Comparison of ENCODE assay signal across 7 mouse cellular contexts in genomic region chr11:120821076-120821922, GRCm38 (mm10). TPM values are rescaled to one million over a fixed set of nuclear protein-coding genes. Genes with fewer than 3 reads are reported as not detected.
DNase-seq lines count a peak whose midpoint lies in the region; ATAC-seq and TF ChIP-seq lines count a peak whose summit lies in the region.

No protein-coding gene starts in this region.

- peak; percentile 28 for DNase-seq in MEL (ENCODE audit: low read depth, low spot score)
- peak; percentile 29 for DNase-seq in heart, postnatal 0 days (ENCODE audit: low spot score)
- DNase-seq in liver, postnatal 0 days = peak; percentile 51
- DNase-seq in spleen, postnatal 14 days (ENCODE audit: low spot score in 2 of 2) = no peak

- peaks cover 75% of the 10 kb centered on the region for H3K4me1 ChIP-seq in E14TG2a.4 (replicated peaks; ENCODE audit: low read depth, low read length)
- peaks cover 0 to 20% of the 10 kb centered on the region in 2 experiments; a peak in 3 of 4 replicates for H3K4me1 ChIP-seq in MEL (ENCODE audit: control insufficient read depth in 1 of 2, insufficient read depth in 2 of 2, low read length in 2 of 2)
- peaks cover 38% of the 10 kb centered on the region for H3K4me1 ChIP-seq in heart, postnatal 0 days (ENCODE audit: control insufficient read depth, insufficient read depth)
- peaks cover 22% of the 10 kb centered on the region for H3K4me1 ChIP-seq in liver, postnatal 0 days (ENCODE audit: insufficient read depth)
- H3K4me1 ChIP-seq in stomach, embryonic 16.5 days (ENCODE audit: control insufficient read depth, insufficient read depth, low read length) = peaks cover 24% of the 10 kb centered on the region

- peaks cover 69% of the 10 kb centered on the region for H3K36me3 ChIP-seq in E14TG2a.4 (ENCODE audit: insufficient read depth, low read length)
- H3K36me3 ChIP-seq in MEL (ENCODE audit: control insufficient read depth in 1 of 2, insufficient read depth in 2 of 2, low read length in 2 of 2) = peaks cover 12 to 20% of the 10 kb centered on the region in 2 experiments
- peaks cover 42% of the 10 kb centered on the region for H3K36me3 ChIP-seq in heart, postnatal 0 days (replicated peaks; ENCODE audit: control insufficient read depth, insufficient read depth, low read length)
- peaks cover 45% of the 10 kb centered on the region for H3K36me3 ChIP-seq in liver, postnatal 0 days (replicated peaks; ENCODE audit: insufficient read depth, low read length)
- H3K36me3 ChIP-seq in stomach, embryonic 16.5 days (ENCODE audit: control insufficient read depth, insufficient read depth, low read length) = peaks cover 30% of the 10 kb centered on the region

- TF ChIP-seq RAD21 in MEL (IDR thresholded peaks at IDR 0.05; ENCODE audit: low read depth, low read length) = no peak

- peaks cover 47% of the 10 kb centered on the region for H3K79me2 ChIP-seq in MEL (ENCODE audit: control insufficient read depth, insufficient read depth, low read length, poor library complexity)

- ATAC-seq in heart, postnatal 0 days (ENCODE audit: insufficient read depth, low read depth) = peak; percentile 7; the same call in 1 of the 2 replicates
- ATAC-seq in liver, postnatal 0 days = no peak
- ATAC-seq in stomach, embryonic 16.5 days (ENCODE audit: insufficient read depth, low FRiP score) = no peak
- no peak for ATAC-seq in activated CD4-positive, CD25-positive, alpha-beta regulatory T cell, adult 4 months

- no peaks in the 10 kb centered on the region for H3K27me3 ChIP-seq in E14TG2a.4 (ENCODE audit: insufficient read depth, low read length)
- no peaks in the 10 kb centered on the region for H3K27me3 ChIP-seq in MEL (ENCODE audit: control insufficient read depth in 1 of 2, insufficient read depth in 2 of 2, low read length in 2 of 2)
- no peaks in the 10 kb centered on the region for H3K27me3 ChIP-seq in heart, postnatal 0 days (ENCODE audit: control insufficient read depth, insufficient read depth, low read length)
- no peaks in the 10 kb centered on the region for H3K27me3 ChIP-seq in liver, postnatal 0 days (ENCODE audit: insufficient read depth, low read length)
- H3K27me3 ChIP-seq in stomach, embryonic 16.5 days (ENCODE audit: control insufficient read depth, insufficient read depth, low read length) = no peaks in the 10 kb centered on the region

- no peaks in the 10 kb centered on the region for H3K9me3 ChIP-seq in E14TG2a.4 (ENCODE audit: low read length)
- no peaks in the 10 kb centered on the region for H3K9me3 ChIP-seq in MEL (replicated peaks; ENCODE audit: insufficient read depth, low read length)
- H3K9me3 ChIP-seq in heart, postnatal 0 days (replicated peaks; ENCODE audit: control insufficient read depth, low read length) = no peaks in the 10 kb centered on the region
- no peaks in the 10 kb centered on the region for H3K9me3 ChIP-seq in liver, postnatal 0 days (ENCODE audit: low read length)
- no peaks in the 10 kb centered on the region for H3K9me3 ChIP-seq in stomach, embryonic 16.5 days (replicated peaks; ENCODE audit: control insufficient read depth, low read length)

- peak overlapping the region; percentile 89 for H3K9ac ChIP-seq in MEL (ENCODE audit: control insufficient read depth, low read depth, low read length, poor library complexity, severe bottlenecking)
- no peak overlapping the region for H3K9ac ChIP-seq in heart, postnatal 0 days (replicated peaks; ENCODE audit: low read depth, low read length)
- peak overlapping the region; percentile 69; the same call in 1 of the 2 replicates for H3K9ac ChIP-seq in liver, postnatal 0 days (replicated peaks)
- peak overlapping the region; percentile 94 for H3K9ac ChIP-seq in stomach, embryonic 16.5 days (ENCODE audit: low read length)

- H3K4me3 ChIP-seq in E14TG2a.4 (replicated peaks; ENCODE audit: low read length) = peak overlapping the region; percentile 96
- peak overlapping the region in 1 of 2 experiments; percentile 77; a peak in 3 of 4 replicates for H3K4me3 ChIP-seq in MEL (ENCODE audit: control insufficient read depth in 1 of 2, insufficient read depth in 1 of 2, low read depth in 2 of 2, low read length in 2 of 2)
- H3K4me3 ChIP-seq in heart, postnatal 0 days (ENCODE audit: low read depth, low read length) = no peak overlapping the region
- H3K4me3 ChIP-seq in liver, postnatal 0 days (ENCODE audit: low read depth, low read length) = peak overlapping the region; percentile 68
- H3K4me3 ChIP-seq in stomach, embryonic 16.5 days (replicated peaks; ENCODE audit: low read length) = peak overlapping the region; percentile 78

- TF ChIP-seq EP300 in MEL (IDR thresholded peaks at IDR 0.05; ENCODE audit: low read depth in 1 of 2, low read length in 2 of 2) = no peak
- TF ChIP-seq EP300 in heart, postnatal 0 days (IDR thresholded peaks at IDR 0.05; ENCODE audit: low read depth) = no peak
- no peak for TF ChIP-seq EP300 in liver, postnatal 0 days (IDR thresholded peaks at IDR 0.05; ENCODE audit: low read depth)

- 58% methylated on average over 14 of the region's 14 CpGs for WGBS in heart, postnatal 0 days
- WGBS in liver, postnatal 0 days (ENCODE audit: insufficient replicate concordance) = 74% methylated on average over 14 of the region's 14 CpGs
- WGBS in stomach, embryonic 16.5 days = 70% methylated on average over 14 of the region's 14 CpGs

- TF ChIP-seq CTCF in E14TG2a.4 (conservative IDR thresholded peaks at IDR 0.05; ENCODE audit: low read length) (no peak), MEL (IDR thresholded peaks at IDR 0.05 in 2 of 3, conservative IDR thresholded peaks at IDR 0.05 in 1 of 3; ENCODE audit: control insufficient read depth in 1 of 3, insufficient read depth in 1 of 3, low read depth in 2 of 3, low read length in 3 of 3, poor library complexity in 1 of 3, severe bottlenecking in 1 of 3) (no peak)
- TF ChIP-seq CTCF in heart, postnatal 0 days (IDR thresholded peaks at IDR 0.05; ENCODE audit: low read depth) = no peak
- no peak for TF ChIP-seq CTCF in liver, postnatal 0 days (IDR thresholded peaks at IDR 0.05; ENCODE audit: low read depth)

- no peak for TF ChIP-seq POLR2A in MEL (IDR thresholded peaks at IDR 0.05; ENCODE audit: control insufficient read depth in 1 of 2, insufficient read depth in 1 of 2, low read depth in 1 of 2, low read length in 2 of 2, poor library complexity in 1 of 2)

- no peak overlapping the region for H3K27ac ChIP-seq in MEL (ENCODE audit: control insufficient read depth, low read depth, low read length)
- peak overlapping the region; percentile 71 for H3K27ac ChIP-seq in heart, postnatal 0 days (ENCODE audit: low read depth)
- H3K27ac ChIP-seq in liver, postnatal 0 days (ENCODE audit: low read depth) = no peak overlapping the region
- H3K27ac ChIP-seq in stomach, embryonic 16.5 days (ENCODE audit: low read length) = no peak overlapping the region

- peak overlapping the region; percentile 22 for H3K4me2 ChIP-seq in heart, postnatal 0 days (ENCODE audit: low read depth, low read length)
- H3K4me2 ChIP-seq in liver, postnatal 0 days (ENCODE audit: low read depth, low read length) = peak overlapping the region; percentile 86
- H3K4me2 ChIP-seq in stomach, embryonic 16.5 days (ENCODE audit: low read depth, low read length) = peak overlapping the region; percentile 98

RNA-seq across cellular contexts. Expression of gene Fasn, which starts 3.0 kb away (rescaled TPM):
- total RNA-seq in MEL (2012; rRNA removed) = 317 and 342 TPM in 2 replicates
- 100 to 1,000 TPM; 256 to 313 TPM for polyA plus RNA-seq in MEL (2012; ENCODE audit: insufficient read depth in 1 of 2, insufficient read length in 2 of 2, low read depth in 1 of 2, low replicate concordance in 2 of 2, missing spikeins in 1 of 2)
- 79.2 and 90.4 TPM in 2 replicates for total RNA-seq in heart, postnatal 0 days (2014; rRNA removed; ENCODE audit: low replicate concordance)
- 10.8 and 14.1 TPM in 2 replicates for polyA plus RNA-seq in heart, postnatal 0 days (2015; fragmentation: Nextera tagmentation; extraction: Ambion mirVana)
- polyA plus RNA-seq in liver, postnatal 0 days (2015; fragmentation: Nextera tagmentation; extraction: Ambion mirVana) = 3.8 and 3.9 TPM in 2 replicates
- polyA plus RNA-seq in stomach, embryonic 16.5 days (2015; fragmentation: Nextera tagmentation; extraction: Ambion mirVana) = 51.9 and 55.3 TPM in 2 replicates
- polyA plus RNA-seq in activated CD4-positive, CD25-positive, alpha-beta regulatory T cell, adult 4 months (2017; shearing (Covaris generic)) = 10 to 100 TPM; 28.8 to 40.3 TPM

RNA-seq across cellular contexts. Expression of gene Dus1l, which starts 25.1 kb away (rescaled TPM):
- total RNA-seq in MEL (2012; rRNA removed) = 190 and 203 TPM in 2 replicates
- 100 to 1,000 TPM in 1 of 2 experiments, not detected in 1; 171 TPM for polyA plus RNA-seq in MEL (2012; ENCODE audit: insufficient read depth in 1 of 2, insufficient read length in 2 of 2, low read depth in 1 of 2, low replicate concordance in 2 of 2, missing spikeins in 1 of 2)
- total RNA-seq in heart, postnatal 0 days (2014; rRNA removed; ENCODE audit: low replicate concordance) = 42.2 and 47.1 TPM in 2 replicates
- 35.6 and 40.2 TPM in 2 replicates for polyA plus RNA-seq in heart, postnatal 0 days (2015; fragmentation: Nextera tagmentation; extraction: Ambion mirVana)
- 43.8 and 46.8 TPM in 2 replicates for polyA plus RNA-seq in liver, postnatal 0 days (2015; fragmentation: Nextera tagmentation; extraction: Ambion mirVana)
- polyA plus RNA-seq in stomach, embryonic 16.5 days (2015; fragmentation: Nextera tagmentation; extraction: Ambion mirVana) = 60.6 and 69.3 TPM in 2 replicates
- polyA plus RNA-seq in activated CD4-positive, CD25-positive, alpha-beta regulatory T cell, adult 4 months (2017; shearing (Covaris generic)) = 10 to 100 TPM; 30.9 to 31.9 TPM

RNA-seq across cellular contexts. Expression of gene Gps1, which starts 37.2 kb away (rescaled TPM):
- total RNA-seq in MEL (2012; rRNA removed) = 206 and 266 TPM in 2 replicates
- 100 to 1,000 TPM; 173 to 219 TPM for polyA plus RNA-seq in MEL (2012; ENCODE audit: insufficient read depth in 1 of 2, insufficient read length in 2 of 2, low read depth in 1 of 2, low replicate concordance in 2 of 2, missing spikeins in 1 of 2)
- total RNA-seq in heart, postnatal 0 days (2014; rRNA removed; ENCODE audit: low replicate concordance) = 120 and 125 TPM in 2 replicates
- polyA plus RNA-seq in heart, postnatal 0 days (2015; fragmentation: Nextera tagmentation; extraction: Ambion mirVana) = 94.2 and 94.4 TPM in 2 replicates
- polyA plus RNA-seq in liver, postnatal 0 days (2015; fragmentation: Nextera tagmentation; extraction: Ambion mirVana) = 50.8 and 51.9 TPM in 2 replicates
- 166 and 167 TPM in 2 replicates for polyA plus RNA-seq in stomach, embryonic 16.5 days (2015; fragmentation: Nextera tagmentation; extraction: Ambion mirVana)
- polyA plus RNA-seq in activated CD4-positive, CD25-positive, alpha-beta regulatory T cell, adult 4 months (2017; shearing (Covaris generic)) = 100 to 1,000 TPM; 118 to 137 TPM

RNA-seq across cellular contexts. Expression of gene Rfng, which starts 37.3 kb away (rescaled TPM):
- 10.9 and 12.7 TPM in 2 replicates for total RNA-seq in MEL (2012; rRNA removed)
- polyA plus RNA-seq in MEL (2012; ENCODE audit: insufficient read depth in 1 of 2, insufficient read length in 2 of 2, low read depth in 1 of 2, low replicate concordance in 2 of 2, missing spikeins in 1 of 2) = 10 to 100 TPM in 1 of 2 experiments, not detected in 1; 40.7 TPM
- 14.5 and 26.4 TPM in 2 replicates for total RNA-seq in heart, postnatal 0 days (2014; rRNA removed; ENCODE audit: low replicate concordance)
- polyA plus RNA-seq in heart, postnatal 0 days (2015; fragmentation: Nextera tagmentation; extraction: Ambion mirVana) = 15.3 and 17.0 TPM in 2 replicates
- 6.2 and 6.3 TPM in 2 replicates for polyA plus RNA-seq in liver, postnatal 0 days (2015; fragmentation: Nextera tagmentation; extraction: Ambion mirVana)
- 41.1 and 43.8 TPM in 2 replicates for polyA plus RNA-seq in stomach, embryonic 16.5 days (2015; fragmentation: Nextera tagmentation; extraction: Ambion mirVana)
- polyA plus RNA-seq in activated CD4-positive, CD25-positive, alpha-beta regulatory T cell, adult 4 months (2017; shearing (Covaris generic)) = 1 to 10 TPM; 3.5 to 4.9 TPM

RNA-seq across cellular contexts. Expression of gene Hmga1b, which starts 58.7 kb away (rescaled TPM):
- total RNA-seq in MEL (2012; rRNA removed) = 190 and 206 TPM in 2 replicates
- polyA plus RNA-seq in MEL (2012; ENCODE audit: insufficient read depth in 1 of 2, insufficient read length in 2 of 2, low read depth in 1 of 2, low replicate concordance in 2 of 2, missing spikeins in 1 of 2) = 100 to 1,000 TPM in 1 of 2 experiments, not detected in 1; 633 TPM
- 0.23 and 0.76 TPM in 2 replicates for total RNA-seq in heart, postnatal 0 days (2014; rRNA removed; ENCODE audit: low replicate concordance)
- polyA plus RNA-seq in heart, postnatal 0 days (2015; fragmentation: Nextera tagmentation; extraction: Ambion mirVana) = 1.2 and 1.3 TPM in 2 replicates
- polyA plus RNA-seq in liver, postnatal 0 days (2015; fragmentation: Nextera tagmentation; extraction: Ambion mirVana) = 1.6 and 2.3 TPM in 2 replicates
- polyA plus RNA-seq in stomach, embryonic 16.5 days (2015; fragmentation: Nextera tagmentation; extraction: Ambion mirVana) = 3.9 and 8.1 TPM in 2 replicates
- polyA plus RNA-seq in activated CD4-positive, CD25-positive, alpha-beta regulatory T cell, adult 4 months (2017; shearing (Covaris generic)) = 10 to 100 TPM; 35.6 to 69.1 TPM

Comparison
In these comparisons a context has a peak if more than half of its experiments do, and no peak if none do; other contexts are left out.
1. DNase-seq: peak in MEL (single experiment), heart, postnatal 0 days (single experiment) and liver, postnatal 0 days (single experiment); none in spleen, postnatal 14 days (0 of 2).
2. H3K4me2 ChIP-seq: peak in every context shown above with its lines; median percentile 98 in stomach, embryonic 16.5 days; 86 in liver, postnatal 0 days; 22 in heart, postnatal 0 days.